Mouse (Mus musculus) midbrain, embryonic 11.5 days (tissue): ENCODE data around the gene 1700086D15Rik. TPM values are rescaled to one million over a fixed set of nuclear protein-coding genes. Genes with fewer than 3 reads are reported as not detected.

ENCODE experiments used
- ATAC-seq: fragments of 200-750 bp; cut with Nextera tagmentation; 2 replicates; pipeline ENCODE4 v1.8.0; 2017; ENCODE audit warnings: moderate TSS enrichment, moderate library complexity; ENCODE audit not compliant: low FRiP score
- DNase-seq: peaks from one replicate; pipeline ENCODE4 v3.0.0; 2015; ENCODE audit warnings: low spot score; ENCODE audit errors: missing footprints
- H3K27ac ChIP-seq: fragments of 300-500 bp; sonication (generic); 2 replicates; pipeline ENCODE4 v1.5.1; 2014; ENCODE audit warnings: low read depth, low read length
- H3K27me3 ChIP-seq: fragments of 300-500 bp; sonication (generic); 2 replicates; pipeline ENCODE4 v1.6.1; 2014; ENCODE audit warnings: mild to moderate bottlenecking, low read length, moderate library complexity, mixed read lengths; ENCODE audit not compliant: control insufficient read depth, insufficient read depth
- H3K36me3 ChIP-seq: fragments of 300-500 bp; sonication (generic); 2 replicates; pipeline ENCODE4 v1.6.1; 2014; ENCODE audit warnings: mild to moderate bottlenecking, low read length, moderate library complexity, mixed read lengths; ENCODE audit not compliant: control insufficient read depth, insufficient read depth
- H3K4me1 ChIP-seq: fragments of 300-500 bp; sonication (generic); 2 replicates; pipeline ENCODE4 v1.6.1; 2014; ENCODE audit warnings: low read length; ENCODE audit not compliant: control insufficient read depth, insufficient read depth
- H3K4me2 ChIP-seq: fragments of 300-500 bp; sonication (generic); 2 replicates; pipeline ENCODE4 v1.6.1; 2014; ENCODE audit warnings: mild to moderate bottlenecking, moderate library complexity
- H3K4me3 ChIP-seq: fragments of 300-500 bp; sonication (generic); 2 replicates; pipeline ENCODE4 v1.5.1; 2014; ENCODE audit warnings: low read depth, low read length
- H3K9ac ChIP-seq: fragments of 300-500 bp; sonication (generic); 2 replicates; pipeline ENCODE4 v1.6.1; 2014; ENCODE audit warnings: low read length
- H3K9me3 ChIP-seq: fragments of 300-500 bp; sonication (generic); 2 replicates; pipeline ENCODE4 v1.6.1; 2016; ENCODE audit warnings: low read length; ENCODE audit not compliant: control insufficient read depth
- whole genome bisulfite sequencing: fragments of 180-500 bp; shearing (Covaris S2); extraction: QIAGEN DNeasy Blood & Tissue Kit; methylation state at CpG from one replicate; pipeline ENCODE4 v1.1.7; 2014; 5-methylcytosine and 5-hydroxymethylcytosine counted together
- polyA plus RNA-seq: library from polyadenylated mRNA; unstranded; fragments of >200 nt; fragmentation: Nextera tagmentation; extraction: Ambion mirVana; gene quantifications from 2 replicates; pipeline ENCODE4 v1.2.1, GENCODE M21; 2014

Gene 1700086D15Rik
- polyA plus RNA-seq, 1 experiment from 2014 or later, result not detected

- Histone ChIP-seq H3K9me3 (no peaks in the 10 kb centered on the region), H3K36me3 (no peaks in the 10 kb centered on the region), H3K27ac (no peak overlapping the region), H3K4me2 (no peak overlapping the region), H3K4me1 (peaks cover 12% of the 10 kb centered on the region), H3K9ac (no peak overlapping the region), H3K27me3 (no peaks in the 10 kb centered on the region), H3K4me3 (no peak overlapping the region)
- peak; percentile 90 for ATAC-seq
- DNase-seq, result peak; percentile 85
- 64% methylated on average over 8 of the region's 8 CpGs for WGBS
Observed at GRCm38 (mm10) chr11:65124913-65125418, 34.7 kb downstream of the 1700086D15Rik start.

- WGBS, result 72% methylated on average over 4 of the region's 4 CpGs
- no peaks in the 10 kb centered on the region for H3K27me3 ChIP-seq
- no peaks in the 10 kb centered on the region for H3K36me3 ChIP-seq
- H3K9me3 ChIP-seq, result no peaks in the 10 kb centered on the region
- no peak for ATAC-seq
- H3K27ac ChIP-seq, result no peak overlapping the region
- peaks cover 5% of the 10 kb centered on the region for H3K4me1 ChIP-seq
- H3K9ac ChIP-seq, result no peak overlapping the region
- no peak overlapping the region for H3K4me2 ChIP-seq
- no peak overlapping the region for H3K4me3 ChIP-seq
- DNase-seq, result no peak
Observed at GRCm38 (mm10) chr11:65120276-65120675, 39.4 kb downstream of the 1700086D15Rik start.

DNA sequence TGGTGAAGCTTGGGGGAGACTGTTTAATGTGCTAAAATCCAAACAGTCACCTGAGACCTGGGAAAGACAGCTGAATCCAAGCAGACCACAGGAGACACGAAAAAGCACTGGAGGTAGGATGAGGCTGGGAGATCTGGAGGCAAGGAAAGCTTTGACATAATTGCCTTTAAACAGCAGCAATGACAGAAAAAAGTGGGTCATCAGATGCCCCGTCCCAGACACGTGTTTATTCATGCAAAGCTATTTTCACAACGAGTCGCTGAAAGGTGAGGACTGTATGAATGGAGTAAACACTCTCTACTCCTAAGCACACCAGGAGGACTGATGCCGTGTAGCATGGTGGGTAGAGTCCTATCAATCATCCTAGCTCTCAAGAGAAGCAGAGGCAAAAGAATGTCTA, 43.9 kb downstream of the 1700086D15Rik start:
- Histone ChIP-seq H3K9ac (no peak overlapping the region), H3K27me3 (no peaks in the 10 kb centered on the region), H3K4me1 (peaks cover 3% of the 10 kb centered on the region; the same call in 1 of the 2 replicates), H3K4me3 (no peak overlapping the region), H3K4me2 (no peak overlapping the region), H3K27ac (no peak overlapping the region), H3K36me3 (no peaks in the 10 kb centered on the region), H3K9me3 (no peaks in the 10 kb centered on the region)
- ATAC-seq (no peak), DNase-seq (peak; percentile 77)
- WGBS, result 94% methylated on average over 6 of the region's 6 CpGs

GRCm38 (mm10) chr11:65112086-65112485, 47.6 kb downstream of the 1700086D15Rik start:
- DNase-seq (peak; percentile 67), ATAC-seq (no peak)
- H3K4me3 ChIP-seq, result no peak overlapping the region
- H3K9ac ChIP-seq, result no peak overlapping the region
- no peaks in the 10 kb centered on the region for H3K9me3 ChIP-seq
- peaks cover 5% of the 10 kb centered on the region; the same call in 1 of the 2 replicates for H3K4me1 ChIP-seq
- no peak overlapping the region for H3K27ac ChIP-seq
- H3K36me3 ChIP-seq, result no peaks in the 10 kb centered on the region
- 66% methylated on average over 4 of the region's 4 CpGs for WGBS
- H3K27me3 ChIP-seq, result no peaks in the 10 kb centered on the region
- no peak overlapping the region for H3K4me2 ChIP-seq

DNA sequence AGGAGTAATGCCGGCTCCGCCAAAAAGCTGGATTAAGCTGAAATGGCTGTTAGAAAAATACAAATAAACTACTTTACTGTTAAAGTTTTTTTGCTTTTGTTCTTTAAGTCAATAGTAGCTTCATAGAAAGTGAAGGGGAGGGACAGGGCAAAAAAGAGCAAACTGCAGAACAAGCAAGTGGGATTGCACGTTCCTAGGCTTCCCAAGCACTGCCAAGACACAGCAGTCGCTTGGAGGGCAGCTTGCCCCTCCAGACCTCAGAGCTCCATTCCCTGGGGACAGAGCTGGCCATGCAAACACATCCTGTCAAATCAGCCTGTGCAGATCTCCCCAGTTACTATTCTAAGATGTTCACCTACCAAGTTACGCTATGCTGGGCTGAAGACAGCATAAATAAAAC, 48.0 kb downstream of the 1700086D15Rik start:
- ATAC-seq, result no peak
- 62% methylated on average over 5 of the region's 5 CpGs for WGBS
- H3K4me2 ChIP-seq, result no peak overlapping the region
- no peak overlapping the region for H3K27ac ChIP-seq
- H3K4me3 ChIP-seq, result no peak overlapping the region
- no peak overlapping the region for H3K9ac ChIP-seq
- H3K4me1 ChIP-seq, result peaks cover 5% of the 10 kb centered on the region; the same call in 1 of the 2 replicates
- DNase-seq, result peak; percentile 79
- H3K9me3 ChIP-seq, result no peaks in the 10 kb centered on the region
- no peaks in the 10 kb centered on the region for H3K36me3 ChIP-seq
- H3K27me3 ChIP-seq, result no peaks in the 10 kb centered on the region

DNA sequence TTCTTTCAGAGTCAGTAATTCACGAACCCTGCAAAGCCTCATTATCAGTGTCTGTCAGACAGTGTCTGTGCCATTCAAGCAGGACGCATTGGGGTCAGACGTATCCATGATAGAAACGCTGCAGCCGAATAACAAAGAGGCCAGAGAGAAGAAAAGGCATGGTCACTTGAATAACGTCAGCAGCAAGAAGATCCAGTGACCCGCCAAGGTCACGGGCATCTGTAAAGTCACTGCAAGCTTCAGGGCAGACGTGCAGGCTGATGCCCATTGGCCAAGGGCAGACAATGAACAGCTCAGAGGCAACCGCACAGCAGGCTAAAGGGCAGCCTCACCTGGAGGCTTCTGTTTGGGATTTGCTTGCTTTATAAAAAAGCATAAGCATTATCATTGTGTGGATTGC, 49.6 kb downstream of the 1700086D15Rik start:
- Histone ChIP-seq H3K36me3 (no peaks in the 10 kb centered on the region), H3K27ac (no peak overlapping the region), H3K4me3 (no peak overlapping the region), H3K4me1 (peaks cover 5% of the 10 kb centered on the region; the same call in 1 of the 2 replicates), H3K4me2 (no peak overlapping the region), H3K27me3 (no peaks in the 10 kb centered on the region), H3K9ac (no peak overlapping the region), H3K9me3 (no peaks in the 10 kb centered on the region)
- ATAC-seq (no peak), DNase-seq (no peak)
- WGBS, result 42% methylated on average over 10 of the region's 10 CpGs

- H3K27ac ChIP-seq, result no peak overlapping the region
- H3K4me2 ChIP-seq, result no peak overlapping the region
- WGBS, result 84% methylated on average over 5 of the region's 5 CpGs
- H3K27me3 ChIP-seq, result no peaks in the 10 kb centered on the region
- peaks cover 5% of the 10 kb centered on the region; the same call in 1 of the 2 replicates for H3K4me1 ChIP-seq
- H3K36me3 ChIP-seq, result no peaks in the 10 kb centered on the region
- no peak for ATAC-seq
- no peak overlapping the region for H3K9ac ChIP-seq
- no peak for DNase-seq
- no peaks in the 10 kb centered on the region for H3K9me3 ChIP-seq
- H3K4me3 ChIP-seq, result no peak overlapping the region
Observed at GRCm38 (mm10) chr11:65107734-65108171, 51.9 kb downstream of the 1700086D15Rik start.

DNA sequence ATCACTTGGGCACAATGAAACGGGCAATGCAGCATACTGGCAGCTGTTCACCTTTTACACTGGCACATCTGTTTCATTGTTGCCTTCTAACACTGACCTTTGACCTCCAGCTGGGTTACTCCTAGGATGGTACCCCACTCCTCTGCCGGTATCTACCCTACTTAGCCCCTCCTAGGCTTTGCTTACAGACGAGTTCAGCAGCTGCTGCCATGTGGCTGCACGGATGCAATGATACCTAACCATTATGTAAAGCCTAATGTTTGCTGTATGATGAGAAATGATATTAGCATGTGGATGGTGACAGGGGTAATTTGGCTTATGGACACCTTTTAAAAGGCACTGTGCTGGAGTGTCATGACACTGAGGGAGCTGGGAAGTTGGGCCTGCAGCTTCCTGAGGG, 52.5 kb downstream of the 1700086D15Rik start:
- no peaks in the 10 kb centered on the region for H3K27me3 ChIP-seq
- DNase-seq (no peak), ATAC-seq (no peak)
- no peaks in the 10 kb centered on the region for H3K9me3 ChIP-seq
- 66% methylated on average over 4 of the region's 4 CpGs for WGBS
- H3K4me2 ChIP-seq, result no peak overlapping the region
- no peak overlapping the region for H3K27ac ChIP-seq
- H3K4me3 ChIP-seq, result no peak overlapping the region
- peaks cover 5% of the 10 kb centered on the region; the same call in 1 of the 2 replicates for H3K4me1 ChIP-seq
- no peaks in the 10 kb centered on the region for H3K36me3 ChIP-seq
- H3K9ac ChIP-seq, result no peak overlapping the region

- no peak for ATAC-seq
- no peak for DNase-seq
- no peak overlapping the region for H3K4me3 ChIP-seq
- H3K9ac ChIP-seq, result no peak overlapping the region
- H3K9me3 ChIP-seq, result no peaks in the 10 kb centered on the region
- WGBS, result 85% methylated on average over 3 of the region's 3 CpGs
- H3K4me1 ChIP-seq, result no peaks in the 10 kb centered on the region
- H3K27me3 ChIP-seq, result no peaks in the 10 kb centered on the region
- H3K27ac ChIP-seq, result no peak overlapping the region
- H3K36me3 ChIP-seq, result no peaks in the 10 kb centered on the region
- no peak overlapping the region for H3K4me2 ChIP-seq
Observed at GRCm38 (mm10) chr11:65104076-65104475, 55.6 kb downstream of the 1700086D15Rik start.
